Mouse (Mus musculus) testis, postnatal 14 days (tissue): ENCODE measurements at regions not wholly inside any gene's neighbourhood (a gene's known extent, or its start where the extent isn't known, plus 50 kb on each side); places are given as distances from the start of the nearest gene placed in this dataset.

Source experiments
- DNase-seq: peaks from one replicate; pipeline ENCODE4 v3.0.0; 2021; ENCODE audit warnings: low spot score

- DNase-seq: no peak
Measured at GRCm38 (mm10) chr13:71350787-71351186, 509.2 kb upstream of the Adamts16 start.

- no peak for DNase-seq
Measured at GRCm38 (mm10) chr13:71342921-71343320, 501.3 kb upstream of the Adamts16 start.

- DNase-seq: no peak
Measured at GRCm38 (mm10) chr13:71338700-71339099, 497.1 kb upstream of the Adamts16 start.

GRCm38 (mm10) chr13:71334925-71335324, 493.3 kb upstream of the Adamts16 start:
- no peak for DNase-seq

- DNase-seq: no peak
Measured at GRCm38 (mm10) chr13:71333146-71333545, 491.5 kb upstream of the Adamts16 start.

- DNase-seq: no peak
Measured at GRCm38 (mm10) chr13:71330321-71330720, 488.7 kb upstream of the Adamts16 start.

GRCm38 (mm10) chr13:71327802-71328753, 486.5 kb upstream of the Adamts16 start:
- DNase-seq: no peak

GRCm38 (mm10) chr13:71320489-71320888, 478.9 kb upstream of the Adamts16 start:
- no peak for DNase-seq

- no peak for DNase-seq
Measured at GRCm38 (mm10) chr13:71303956-71304355, 462.3 kb upstream of the Adamts16 start.

- no peak for DNase-seq
Measured at GRCm38 (mm10) chr13:71275991-71276390, 434.4 kb upstream of the Adamts16 start.

- no peak for DNase-seq
Measured at GRCm38 (mm10) chr13:71274139-71274538, 432.5 kb upstream of the Adamts16 start.

- DNase-seq: no peak
Measured at GRCm38 (mm10) chr13:71273485-71273884, 431.9 kb upstream of the Adamts16 start.

GRCm38 (mm10) chr13:71273067-71273466, 431.5 kb upstream of the Adamts16 start:
- no peak for DNase-seq

- DNase-seq: no peak
Measured at GRCm38 (mm10) chr13:71272431-71272830, 430.8 kb upstream of the Adamts16 start.

GRCm38 (mm10) chr13:71271727-71272418, 430.3 kb upstream of the Adamts16 start:
- DNase-seq: no peak

GRCm38 (mm10) chr13:71270370-71270769, 428.8 kb upstream of the Adamts16 start:
- DNase-seq: no peak

GRCm38 (mm10) chr13:71269496-71269895, 427.9 kb upstream of the Adamts16 start:
- no peak for DNase-seq

- DNase-seq: no peak
Measured at GRCm38 (mm10) chr13:71263315-71263878, 421.8 kb upstream of the Adamts16 start.

- no peak for DNase-seq
Measured at GRCm38 (mm10) chr13:71262575-71263295, 421.1 kb upstream of the Adamts16 start.

- no peak for DNase-seq
Measured at GRCm38 (mm10) chr13:71254016-71254415, 412.4 kb upstream of the Adamts16 start.

- no peak for DNase-seq
Measured at GRCm38 (mm10) chr13:71248261-71249031, 406.8 kb upstream of the Adamts16 start.
